26 mouse cellular contexts compared by ENCODE assay signal in the genomic region with DNA sequence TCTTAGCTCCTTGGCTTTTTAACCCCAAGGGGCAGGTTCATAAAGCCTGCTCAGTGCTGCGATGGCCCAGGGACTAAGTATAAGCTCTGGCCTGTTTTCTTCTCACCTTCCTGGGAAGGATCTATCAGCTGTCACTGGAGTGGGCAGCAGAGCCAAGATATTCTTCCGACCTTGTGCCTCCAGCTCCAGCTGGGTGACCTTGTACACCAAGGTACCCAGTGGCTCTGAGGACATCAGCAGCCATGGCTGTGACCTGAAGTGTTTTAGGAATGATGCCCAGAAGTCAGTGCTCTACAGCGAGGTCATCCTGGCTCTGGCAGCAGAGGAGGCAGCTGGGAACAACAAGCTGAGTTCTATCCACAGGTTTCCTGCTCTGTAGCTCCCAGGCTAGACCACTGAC. TPM values are rescaled to one million over a fixed set of nuclear protein-coding genes. Genes with fewer than 3 reads are reported as not detected.
DNase-seq lines count a peak whose midpoint lies in the region; ATAC-seq lines count a peak whose summit lies in the region.
"Had no signal": no experiment of that assay in that cellular context is flagged by ENCODE, and none has a peak within 500 bp of the region (broad histone marks: within the 10 kb centered on the region; RNA-seq: fewer than 3 reads in every experiment).

No protein-coding gene starts in this region.

- H3K9me3 ChIP-seq in heart, embryonic 11.5 days (replicated peaks; ENCODE audit: control insufficient read depth, low read length), result no peaks in the 10 kb centered on the region
- no peaks in the 10 kb centered on the region for H3K9me3 ChIP-seq in embryonic facial prominence, embryonic 10.5 days
- H3K9me3 ChIP-seq: embryonic facial prominence, embryonic 12.5 days; liver, embryonic 15.5 days; midbrain, embryonic 10.5 days had no signal

- H3K4me2 ChIP-seq in heart, embryonic 11.5 days, result no peak overlapping the region
- H3K4me2 ChIP-seq: embryonic facial prominence, embryonic 12.5 days; liver, embryonic 15.5 days had no signal

- no peak overlapping the region for H3K27ac ChIP-seq in heart, embryonic 11.5 days (ENCODE audit: low read depth, low read length)
- H3K27ac ChIP-seq in embryonic facial prominence, embryonic 10.5 days (replicated peaks), result no peak overlapping the region
- H3K27ac ChIP-seq: embryonic facial prominence, embryonic 12.5 days; hindbrain, postnatal 0 days; kidney, postnatal 0 days; liver, embryonic 15.5 days; macrophage; midbrain, embryonic 10.5 days had no signal

- H3K4me1 ChIP-seq in heart, embryonic 11.5 days (ENCODE audit: control insufficient read depth, insufficient read depth, low read length), result peaks cover 31% of the 10 kb centered on the region
- peaks cover 20% of the 10 kb centered on the region for H3K4me1 ChIP-seq in embryonic facial prominence, embryonic 10.5 days

- intact Hi-C loops in heart, postnatal 36 days (cut with DNase I), result no loop called here

- no peak for ATAC-seq in heart, embryonic 11.5 days (replicated peaks; ENCODE audit: insufficient number of reproducible peaks, low FRiP score, low TSS enrichment)
- ATAC-seq: forebrain, embryonic 14.5 days; hindbrain, postnatal 0 days; intestine, postnatal 0 days had no signal

- H3K36me3 ChIP-seq in heart, embryonic 11.5 days (ENCODE audit: control insufficient read depth, insufficient read depth, low read length), result peaks cover 17% of the 10 kb centered on the region
- peaks cover 49% of the 10 kb centered on the region for H3K36me3 ChIP-seq in embryonic facial prominence, embryonic 10.5 days (replicated peaks)

- H3K9ac ChIP-seq in heart, embryonic 11.5 days (ENCODE audit: low read depth, low read length), result no peak overlapping the region
- H3K9ac ChIP-seq: embryonic facial prominence, embryonic 12.5 days; liver, embryonic 15.5 days had no signal

- H3K27me3 ChIP-seq in heart, embryonic 11.5 days (ENCODE audit: control insufficient read depth, insufficient read depth, low read length), result peaks cover 15% of the 10 kb centered on the region
- peaks cover 45% of the 10 kb centered on the region for H3K27me3 ChIP-seq in embryonic facial prominence, embryonic 10.5 days (replicated peaks; ENCODE audit: low read depth, poor library complexity, severe bottlenecking)

- no peak overlapping the region for H3K4me3 ChIP-seq in heart, embryonic 11.5 days (ENCODE audit: low read depth, low read length)
- no peak overlapping the region for H3K4me3 ChIP-seq in embryonic facial prominence, embryonic 10.5 days
- H3K4me3 ChIP-seq: embryonic facial prominence, embryonic 12.5 days; erythroblast, embryonic 14.5 days; liver, embryonic 15.5 days; midbrain, embryonic 10.5 days had no signal

- DNase-seq in adrenal gland, adult (ENCODE audit: inconsistent age in 2 of 2, low spot score in 1 of 2), result peak; percentile 63 to 70
- no peak for DNase-seq in adrenal gland, postnatal 4 days (ENCODE audit: low spot score in 2 of 2)
- DNase-seq in heart, adult 18-20 months, result peak; percentile 64 to 79
- DNase-seq in heart, adult 9 months (ENCODE audit: low spot score in 2 of 2), result peak; percentile 73 to 75
- peak; percentile 41 to 46 for DNase-seq in heart, postnatal 36 days
- no peak for DNase-seq in embryonic facial prominence, embryonic 10.5 days (ENCODE audit: low spot score)
- no peak for DNase-seq in spleen, adult 12 weeks (ENCODE audit: low spot score)
- DNase-seq: cerebellum, adult 8-10 months; right cerebral cortex, adult 18-20 months; thymus, postnatal 14 days had no signal

- 65% methylated on average over 3 of the region's 3 CpGs for WGBS in heart, embryonic 11.5 days (ENCODE audit: insufficient replicate concordance)
- 87% methylated on average over 3 of the region's 3 CpGs for WGBS in embryonic facial prominence, embryonic 10.5 days

RNA-seq across cellular contexts. Expression of a gene that starts 4.1 kb away (rescaled TPM):
- total RNA-seq in adrenal gland, postnatal 4 days (2021), result not detected
- total RNA-seq in heart, adult 18-20 months (2021), result not detected
- 0.82 TPM in 1 of 2 replicates, not detected in the other for polyA plus RNA-seq in heart, embryonic 11.5 days (2014; fragmentation: Nextera tagmentation; extraction: Ambion mirVana)
- under 1 TPM; 0.57 to 0.89 TPM for total RNA-seq in heart, postnatal 36 days (2021)
- 0.77 TPM in 1 of 2 replicates, not detected in the other for polyA plus RNA-seq in embryonic facial prominence, embryonic 10.5 days (2016; fragmentation: Nextera tagmentation; extraction: Ambion mirVana)
- total RNA-seq: hematopoietic stem cell, adult 5-6 weeks; midbrain, postnatal 0 days; neutrophil, adult 5-6 weeks had no signal
- polyA plus RNA-seq: embryonic facial prominence, embryonic 12.5 days; erythroblast, embryonic 14.5 days; intestine, postnatal 0 days; liver, embryonic 15.5 days; lung, embryonic 16.5 days; macrophage; midbrain, embryonic 10.5 days; small intestine, adult 2 months; testis, adult 2 months had no signal

RNA-seq across cellular contexts. Expression of a gene that starts 4.1 kb away (rescaled TPM):
- 10 to 100 TPM; 27.0 to 37.9 TPM for total RNA-seq in adrenal gland, postnatal 4 days (2021)
- 1,000 to 10,000 TPM; 5,802 to 6,041 TPM for total RNA-seq in heart, adult 18-20 months (2021)
- 514 and 562 TPM in 2 replicates for polyA plus RNA-seq in heart, embryonic 11.5 days (2014; fragmentation: Nextera tagmentation; extraction: Ambion mirVana)
- 1,000 to 10,000 TPM; 6,013 to 6,518 TPM for total RNA-seq in heart, postnatal 36 days (2021)
- 15.6 and 16.2 TPM in 2 replicates for polyA plus RNA-seq in embryonic facial prominence, embryonic 10.5 days (2016; fragmentation: Nextera tagmentation; extraction: Ambion mirVana)
- total RNA-seq: hematopoietic stem cell, adult 5-6 weeks; neutrophil, adult 5-6 weeks had no signal
- polyA plus RNA-seq: erythroblast, embryonic 14.5 days had no signal

RNA-seq across cellular contexts. Expression of a gene that starts 33.5 kb away (rescaled TPM):
- total RNA-seq in adrenal gland, postnatal 4 days (2021), result 1 to 10 TPM; 2.5 to 4.2 TPM
- 1 to 10 TPM; 2.0 to 2.2 TPM for total RNA-seq in heart, adult 18-20 months (2021)
- 10.8 and 11.6 TPM in 2 replicates for polyA plus RNA-seq in heart, embryonic 11.5 days (2014; fragmentation: Nextera tagmentation; extraction: Ambion mirVana)
- 1 to 10 TPM; 2.1 to 2.5 TPM for total RNA-seq in heart, postnatal 36 days (2021)
- polyA plus RNA-seq in embryonic facial prominence, embryonic 10.5 days (2016; fragmentation: Nextera tagmentation; extraction: Ambion mirVana), result 43.6 and 60.0 TPM in 2 replicates
- total RNA-seq: hematopoietic stem cell, adult 5-6 weeks; neutrophil, adult 5-6 weeks had no signal
- polyA plus RNA-seq: erythroblast, embryonic 14.5 days; macrophage had no signal

RNA-seq across cellular contexts. Expression of a gene that starts 47.2 kb away (rescaled TPM):
- total RNA-seq in adrenal gland, postnatal 4 days (2021), result 10 to 100 TPM; 32.3 to 34.9 TPM
- total RNA-seq in heart, adult 18-20 months (2021), result 10 to 100 TPM; 22.4 to 26.3 TPM
- 50.9 and 56.5 TPM in 2 replicates for polyA plus RNA-seq in heart, embryonic 11.5 days (2014; fragmentation: Nextera tagmentation; extraction: Ambion mirVana)
- total RNA-seq in heart, postnatal 36 days (2021), result 10 to 100 TPM; 26.7 to 28.9 TPM
- 70.9 and 73.3 TPM in 2 replicates for polyA plus RNA-seq in embryonic facial prominence, embryonic 10.5 days (2016; fragmentation: Nextera tagmentation; extraction: Ambion mirVana)

RNA-seq across cellular contexts. Expression of a gene that starts 47.4 kb away (rescaled TPM):
- 10 to 100 TPM; 56.5 to 61.0 TPM for total RNA-seq in adrenal gland, postnatal 4 days (2021)
- total RNA-seq in heart, adult 18-20 months (2021), result 10 to 100 TPM; 15.3 to 17.5 TPM
- 87.0 and 94.0 TPM in 2 replicates for polyA plus RNA-seq in heart, embryonic 11.5 days (2014; fragmentation: Nextera tagmentation; extraction: Ambion mirVana)
- 10 to 100 TPM; 12.2 to 16.5 TPM for total RNA-seq in heart, postnatal 36 days (2021)
- polyA plus RNA-seq in embryonic facial prominence, embryonic 10.5 days (2016; fragmentation: Nextera tagmentation; extraction: Ambion mirVana), result 220 and 225 TPM in 2 replicates

Comparison
In these comparisons a context has a peak if more than half of its experiments do, and no peak if none do; other contexts are left out.
1. DNase-seq: peak in adrenal gland, adult (2 of 2), heart, adult 18-20 months (2 of 2), heart, adult 9 months (2 of 2) and heart, postnatal 36 days (2 of 2); none in adrenal gland, postnatal 4 days (0 of 2), embryonic facial prominence, embryonic 10.5 days (single experiment) and spleen, adult 12 weeks (single experiment).
2. RNA of a gene that starts 4.1 kb away (total RNA-seq): 6,013 to 6,518 TPM in heart, postnatal 36 days and 5,802 to 6,041 TPM in heart, adult 18-20 months; 27.0 to 37.9 TPM in adrenal gland, postnatal 4 days; every median in the first group is over 100 times any median in the second.